23 mouse cellular contexts compared by ENCODE assay signal in the genomic region with DNA sequence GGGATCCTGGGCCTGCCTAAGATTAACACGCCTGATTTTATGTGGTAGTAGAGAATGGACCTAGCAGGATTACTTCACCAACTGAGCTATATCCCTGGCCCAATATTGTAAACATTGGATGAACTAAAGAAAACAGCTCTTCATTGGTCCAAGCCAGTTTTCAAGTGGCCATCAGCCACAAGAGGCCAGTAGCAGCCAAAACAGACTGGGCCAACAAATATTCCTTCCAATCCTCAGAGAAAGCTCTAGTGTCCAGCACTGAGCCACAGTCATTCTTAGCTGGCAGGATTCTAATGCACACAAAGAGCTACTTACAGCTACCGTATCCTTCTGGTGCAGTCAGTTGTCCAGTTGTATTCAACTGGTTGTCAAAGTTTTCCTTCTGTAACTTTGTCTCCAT. TPM values are rescaled to one million over a fixed set of nuclear protein-coding genes. Genes with fewer than 3 reads are reported as not detected.
"Had no signal": no experiment of that assay in that cellular context is flagged by ENCODE, and none has a peak within 500 bp of the region (broad histone marks: within the 10 kb centered on the region; RNA-seq: fewer than 3 reads in every experiment).

No protein-coding gene starts in this region.

- H3K27ac ChIP-seq: kidney, embryonic 15.5 days; limb, embryonic 10.5 days; limb, embryonic 13.5 days; liver, embryonic 15.5 days; midbrain, embryonic 10.5 days; midbrain, embryonic 13.5 days; neural tube, embryonic 13.5 days; stomach, embryonic 15.5 days had no signal

- H3K4me3 ChIP-seq: kidney, embryonic 15.5 days; limb, embryonic 10.5 days; limb, embryonic 13.5 days; liver, embryonic 12.5 days; liver, embryonic 15.5 days; midbrain, embryonic 10.5 days; midbrain, embryonic 13.5 days; myocyte; neural tube, embryonic 13.5 days; stomach, embryonic 15.5 days had no signal

- DNase-seq: kidney, adult 11 months; kidney, adult 8-10 months; kidney, postnatal 10 days; kidney, postnatal 36 days; liver; lung, embryonic 14.5 days; lung, postnatal 10 days; retina, postnatal 1 day; right cerebral cortex, postnatal 25 days; spleen, adult 18-20 months; thymus, postnatal 25 days had no signal

RNA-seq across cellular contexts. Expression of gene Notch3, which starts 39.5 kb away (rescaled TPM):
- total RNA-seq: monocyte, adult 5-6 weeks; neutrophil, adult 5-6 weeks had no signal
